Mouse (Mus musculus): Measurements from ENCODE around the gene Tbc1d23.
A peak's percentile ranks its signal among the peaks of the same experiment; 100 is the strongest.
"Not testable (repeated sequence)": the region's sequence is repeated elsewhere in the genome, so short reads cannot be mapped to it uniquely, and the experiment has no call there.

Tbc1d23 gene

DNA sequence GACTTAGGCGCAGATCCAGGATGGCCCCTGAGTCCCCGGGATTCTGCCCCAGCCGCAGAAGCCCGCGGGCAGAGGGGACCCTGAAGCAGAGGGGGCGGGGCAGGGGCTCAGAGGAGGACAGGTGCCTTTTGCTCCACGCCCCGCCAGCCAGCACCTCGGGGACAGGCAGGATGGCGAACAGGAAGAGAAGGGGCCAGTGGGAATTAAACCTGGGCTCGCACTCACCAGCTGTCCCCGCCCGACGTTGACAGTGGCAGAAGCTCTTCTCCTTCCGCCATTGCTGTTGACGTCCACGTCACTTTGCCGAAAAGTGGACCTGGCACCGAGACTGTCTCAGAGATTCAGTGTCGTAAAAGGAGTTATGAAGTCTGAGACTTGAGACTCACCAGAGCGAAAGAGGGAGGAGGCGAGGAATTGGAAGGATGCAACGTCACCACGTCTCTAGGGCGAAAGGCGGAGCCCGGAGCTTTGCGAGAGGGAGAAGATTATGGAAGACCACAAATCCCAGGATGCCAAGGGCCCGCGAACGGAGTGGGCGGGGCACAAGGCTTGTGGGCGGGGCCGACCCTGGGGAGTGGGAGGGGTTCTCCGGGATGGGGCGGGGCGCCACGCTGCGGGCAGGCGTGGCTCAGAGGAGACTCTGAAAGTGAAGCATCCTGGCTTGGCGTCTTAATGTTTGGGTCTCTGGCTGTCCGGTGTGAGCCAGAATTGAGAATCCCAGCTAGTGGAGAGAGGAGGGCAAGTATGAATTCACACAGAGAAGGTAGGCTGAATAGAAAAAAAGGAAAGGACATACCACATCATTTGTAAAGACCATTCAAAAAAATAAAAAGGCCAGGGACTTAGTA is at the start of gene Tbc1d23:
Gene Tbc1d23, minus strand, starts transcription at position 416 of the 848 bp plus-strand sequence.
- peak; percentile 97 for DNase-seq (ENCODE audit: low read depth)

DNA sequence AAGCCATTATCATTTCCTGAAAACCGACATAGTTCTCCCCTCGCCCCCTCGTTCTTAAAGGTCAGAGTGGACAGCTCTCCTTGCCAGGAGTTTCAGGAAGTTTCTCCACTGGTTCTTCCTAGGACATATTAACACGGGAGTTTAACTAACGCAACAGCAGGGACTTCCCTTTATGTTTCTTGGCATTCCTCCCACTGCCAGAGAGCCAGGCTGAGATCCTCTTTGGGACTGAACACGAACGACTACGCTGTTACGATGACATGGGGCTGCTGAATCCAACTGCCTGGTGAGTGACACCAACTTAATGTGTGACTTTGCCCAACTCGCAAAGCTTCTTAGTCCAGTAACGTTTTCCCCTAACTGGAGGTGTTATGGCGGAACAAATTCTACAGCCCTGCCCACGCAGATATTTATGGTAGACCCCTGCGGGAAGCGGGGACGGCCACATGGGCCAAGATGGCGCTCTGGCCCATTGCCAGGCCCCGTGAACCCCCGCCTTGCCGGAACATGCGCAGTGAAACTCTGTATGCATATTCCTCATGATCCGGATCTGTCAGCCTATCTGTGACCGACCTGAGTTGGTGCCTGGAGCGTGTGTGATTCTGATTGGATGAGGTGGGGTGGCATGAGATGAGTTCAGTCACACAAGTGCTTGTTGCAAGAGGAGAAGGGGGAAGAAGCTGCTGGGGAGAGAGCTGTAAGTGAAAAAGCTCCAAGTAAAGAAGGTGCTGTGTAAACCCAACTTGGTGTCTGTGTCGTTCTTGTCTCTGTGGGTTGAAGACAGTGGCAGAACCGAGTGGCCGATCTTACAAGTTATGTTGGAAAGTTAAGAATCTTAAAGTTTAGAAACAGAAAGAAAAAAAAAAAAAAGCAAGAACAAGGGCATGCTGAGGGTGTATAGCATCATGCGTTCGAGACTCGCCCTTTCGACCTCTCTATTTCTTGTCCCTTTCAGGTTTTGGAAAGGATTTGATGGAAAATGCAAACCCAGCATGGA is 49.2 kb upstream of the Tbc1d23 start:
- DNase-seq (ENCODE audit: low read depth): no peak

DNA sequence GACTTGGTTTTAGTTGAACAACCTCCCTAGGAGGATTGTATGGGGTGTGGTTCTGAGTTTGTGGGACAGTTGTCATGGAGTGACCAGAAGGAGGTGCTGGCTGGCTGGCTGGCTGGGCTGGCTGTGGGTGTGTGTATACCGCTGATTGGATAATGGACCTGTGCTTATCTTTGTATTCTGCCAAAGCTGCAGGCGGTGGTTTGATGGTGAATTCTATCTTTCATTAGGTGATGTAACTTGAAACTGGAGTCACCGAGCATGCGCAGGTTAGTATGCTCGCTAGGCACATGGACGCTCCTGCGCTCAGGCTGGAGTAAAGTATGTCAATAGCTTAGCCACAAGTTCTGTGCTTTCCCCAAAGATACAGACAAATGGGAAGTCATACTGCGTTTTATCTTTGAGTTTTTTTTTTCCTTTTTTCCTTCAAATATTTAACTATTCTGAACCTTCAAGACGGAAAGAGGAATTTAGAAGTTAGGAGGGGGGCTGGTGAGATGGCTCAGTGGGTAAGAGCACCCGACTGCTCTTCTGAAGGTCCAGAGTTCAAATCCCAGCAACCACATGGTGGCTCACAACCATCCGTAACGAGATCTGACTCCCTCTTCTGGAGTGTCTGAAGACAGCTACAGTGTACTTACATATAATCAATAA is 47.8 kb upstream of the Tbc1d23 start:
- DNase-seq (ENCODE audit: low read depth): no peak

DNA sequence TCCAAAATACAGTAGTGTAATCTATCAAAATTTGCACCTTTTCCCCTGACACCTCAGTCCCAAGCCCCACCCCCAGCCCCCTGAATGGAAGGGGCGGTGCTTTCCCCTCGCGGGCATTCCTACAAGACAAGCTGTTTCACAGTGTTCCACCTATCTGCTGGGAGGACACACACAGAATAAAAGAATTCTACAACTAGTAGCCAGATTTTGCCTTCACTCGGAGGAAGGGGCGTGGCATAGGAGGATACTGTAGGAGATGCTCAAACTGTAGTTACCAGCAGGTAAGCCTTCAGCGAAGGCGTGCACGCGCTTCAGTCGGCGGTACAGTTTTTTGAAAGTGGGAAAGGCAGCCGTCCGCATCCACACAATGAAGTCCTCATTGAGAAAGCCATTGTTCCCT is 38.4 kb upstream of the Tbc1d23 start:
- no peak for DNase-seq (ENCODE audit: low read depth)

DNA sequence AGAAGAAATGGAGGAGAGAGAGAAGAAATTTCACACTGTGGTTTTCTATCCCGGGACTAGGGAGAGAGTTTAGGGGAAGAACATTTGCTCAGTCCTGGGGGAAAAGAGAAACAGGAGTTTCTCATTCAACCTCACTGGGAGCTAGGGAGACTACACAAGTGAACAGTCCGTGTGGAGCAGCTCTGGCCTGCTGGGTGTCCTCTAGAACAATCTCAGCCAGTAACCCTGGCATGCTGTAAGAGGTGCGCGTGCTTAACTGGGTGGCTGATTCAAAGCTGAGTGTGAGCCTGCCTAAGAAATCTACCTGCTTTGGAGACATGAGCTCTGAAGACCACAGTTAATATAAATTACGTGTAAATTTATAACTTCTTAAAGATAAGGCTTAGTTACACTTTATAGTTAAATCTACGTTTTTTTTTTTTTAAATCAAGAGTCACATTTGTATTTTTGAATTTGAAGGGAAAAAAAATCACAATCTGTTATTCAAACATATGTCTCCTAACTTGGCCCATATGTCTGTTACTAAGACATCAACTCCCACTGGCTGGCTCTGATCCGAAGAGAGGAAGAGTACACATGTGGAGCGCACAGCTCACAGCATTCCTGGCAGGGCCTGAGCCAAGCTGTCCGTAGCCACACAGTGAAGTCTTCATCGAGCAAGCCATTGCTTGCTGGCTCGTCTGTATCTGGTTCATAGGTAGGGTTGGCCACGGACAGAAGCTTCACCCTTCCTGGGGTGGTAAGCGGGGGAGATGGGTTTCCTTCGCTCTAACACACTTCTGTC is 36.9 kb upstream of the Tbc1d23 start:
- no peak for DNase-seq (ENCODE audit: low read depth)

DNA sequence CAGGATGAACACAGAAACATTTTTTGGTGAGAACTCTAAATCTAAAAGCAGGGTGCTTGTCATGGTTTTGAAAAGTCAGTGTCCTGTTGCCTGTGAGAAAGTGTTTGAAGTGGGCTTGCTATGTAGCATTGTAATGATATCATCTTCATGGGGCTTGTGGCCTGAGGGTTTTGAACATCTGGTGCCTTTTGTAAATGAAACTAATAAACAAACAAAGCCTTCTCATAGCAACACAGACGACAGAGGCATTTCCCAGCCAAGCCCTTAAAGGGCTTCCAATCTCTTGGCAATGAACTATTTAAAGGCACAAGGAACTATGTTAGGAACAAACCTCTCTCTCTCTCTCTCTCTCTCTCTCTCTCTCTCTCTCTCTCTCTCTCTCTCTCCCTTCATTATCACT is 35.8 kb upstream of the Tbc1d23 start:
- DNase-seq (ENCODE audit: low read depth): no peak

DNA sequence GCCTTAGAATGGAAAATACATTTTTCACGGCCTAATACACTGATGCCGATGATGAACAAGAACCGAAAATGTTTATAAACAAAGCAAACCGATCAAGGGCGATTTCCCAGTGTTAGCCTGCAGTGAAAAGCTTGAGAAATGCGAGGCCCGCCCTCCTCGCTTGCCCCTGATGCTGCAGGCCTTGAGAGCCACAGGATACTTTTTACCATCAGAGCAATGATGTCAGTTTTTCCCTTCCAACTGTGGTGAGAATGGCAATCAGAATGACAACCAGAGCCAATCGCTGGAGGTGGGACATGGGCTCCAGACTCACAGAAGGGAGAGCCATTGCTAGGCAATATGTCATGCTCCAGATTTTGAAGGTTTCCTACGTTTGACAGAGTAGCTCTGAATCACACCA is 28.8 kb upstream of the Tbc1d23 start:
- no peak for DNase-seq (ENCODE audit: low read depth)

DNA sequence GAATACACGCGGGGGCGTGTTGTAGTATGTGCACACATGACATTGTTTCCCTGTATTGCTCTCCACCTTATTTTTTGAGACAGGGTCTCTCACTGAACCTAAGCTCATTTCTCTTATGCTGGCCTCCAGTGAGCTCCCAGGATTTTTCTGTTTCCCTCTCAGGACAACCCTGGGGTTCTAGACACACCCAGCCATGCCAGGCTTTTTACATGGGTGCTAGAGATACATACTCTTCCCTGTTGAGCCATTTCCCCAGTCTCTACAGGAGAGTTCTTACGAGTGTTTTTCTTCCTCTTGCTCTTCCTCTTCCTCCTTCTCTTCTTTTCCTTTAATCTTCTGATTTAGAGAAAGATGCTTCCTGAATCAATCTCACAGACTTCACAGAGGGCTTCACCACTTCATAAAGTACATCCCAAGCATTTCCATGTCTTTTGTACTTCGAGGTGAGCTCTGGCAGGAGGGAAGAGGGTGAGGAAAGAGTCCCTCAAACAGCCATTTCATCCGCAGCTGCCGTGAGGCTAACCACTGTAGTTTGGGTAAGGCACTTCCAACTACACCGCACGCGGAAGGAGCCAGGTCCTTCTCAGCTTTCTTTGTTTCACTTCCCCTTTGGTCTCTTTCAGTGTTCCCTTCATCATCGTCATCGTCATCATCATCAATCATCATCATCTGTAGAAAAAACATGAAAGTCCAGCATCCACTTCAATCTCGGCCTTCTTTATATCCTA is 28.2 kb upstream of the Tbc1d23 start:
- DNase-seq (ENCODE audit: low read depth): no peak

DNA sequence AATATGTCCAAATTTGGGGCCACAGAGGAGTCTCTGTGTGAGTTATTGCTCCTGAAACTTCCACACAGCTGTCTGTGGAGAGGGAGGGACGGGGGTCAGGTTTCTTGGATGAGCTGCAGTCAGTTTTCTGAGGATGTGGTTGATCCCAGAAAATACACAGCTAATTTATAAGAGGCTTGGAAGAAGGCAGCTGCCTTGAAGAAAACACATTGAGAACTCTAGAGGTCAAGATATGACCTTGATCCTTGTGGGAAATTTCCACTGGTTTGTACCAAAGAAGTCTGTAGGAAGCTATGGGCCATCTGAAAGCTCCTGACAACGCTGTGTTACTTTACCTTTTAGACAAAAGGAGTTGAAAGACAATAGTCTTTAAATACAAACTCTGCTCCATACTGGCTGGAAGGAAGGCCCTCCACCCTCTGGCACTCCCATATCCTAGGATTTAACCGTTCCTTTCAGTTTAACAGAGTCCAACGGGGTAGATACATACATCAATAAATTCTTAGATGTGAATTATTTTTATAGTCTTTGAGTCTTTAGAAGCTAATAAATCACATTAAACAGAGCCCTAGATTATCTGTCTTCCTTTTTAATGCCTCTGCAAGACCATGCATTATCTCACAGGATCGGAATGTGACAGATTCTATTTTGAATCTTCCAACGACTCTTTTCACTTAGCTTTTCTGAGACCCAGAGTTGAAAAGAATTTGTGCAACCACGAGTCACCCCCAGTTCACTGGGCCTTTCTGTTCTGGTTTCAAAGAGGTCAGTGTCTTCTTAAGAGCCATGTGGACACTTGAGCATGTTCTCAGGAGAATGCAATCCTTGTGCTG is 20.5 kb upstream of the Tbc1d23 start:
- DNase-seq (ENCODE audit: low read depth): no peak

DNA sequence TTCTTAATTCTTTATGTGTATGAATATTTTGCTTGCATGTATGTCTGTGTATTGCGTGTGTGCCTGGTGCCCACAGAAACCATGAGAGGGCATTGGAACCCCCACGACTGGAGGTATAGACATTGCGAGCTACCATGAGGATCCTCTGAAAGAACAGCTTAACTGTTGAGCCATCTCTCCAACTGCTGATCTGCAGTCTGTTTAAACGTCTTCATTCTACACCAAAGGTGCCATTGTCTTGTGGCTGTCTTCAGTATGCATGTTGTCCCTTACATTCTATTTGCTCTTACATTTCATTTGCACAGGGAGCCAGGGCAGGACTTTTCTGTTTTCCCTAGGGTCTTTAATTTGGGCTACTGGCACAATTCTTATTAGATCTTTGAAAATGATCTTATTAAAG is 19.7 kb upstream of the Tbc1d23 start:
- DNase-seq (ENCODE audit: low read depth): no peak

DNA sequence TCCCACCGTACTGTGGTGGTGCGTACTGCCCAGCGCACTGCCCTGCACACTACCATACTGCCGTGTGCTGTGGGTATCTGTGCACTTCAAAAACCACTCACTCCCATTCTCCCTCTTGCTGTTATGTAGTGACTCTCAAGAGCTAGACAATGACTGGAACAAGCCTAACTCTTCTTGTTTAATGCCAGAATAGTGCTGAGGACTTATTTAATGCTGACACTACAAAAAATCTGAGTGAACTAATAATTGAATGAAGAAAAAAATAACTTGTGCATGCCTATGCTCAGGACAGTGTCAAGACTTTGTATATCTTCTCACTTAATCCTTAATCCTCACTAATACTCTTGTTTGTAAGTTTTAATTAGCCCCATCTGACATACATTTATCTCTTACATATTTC is 16.2 kb upstream of the Tbc1d23 start:
- DNase-seq (ENCODE audit: low read depth): no peak

DNA sequence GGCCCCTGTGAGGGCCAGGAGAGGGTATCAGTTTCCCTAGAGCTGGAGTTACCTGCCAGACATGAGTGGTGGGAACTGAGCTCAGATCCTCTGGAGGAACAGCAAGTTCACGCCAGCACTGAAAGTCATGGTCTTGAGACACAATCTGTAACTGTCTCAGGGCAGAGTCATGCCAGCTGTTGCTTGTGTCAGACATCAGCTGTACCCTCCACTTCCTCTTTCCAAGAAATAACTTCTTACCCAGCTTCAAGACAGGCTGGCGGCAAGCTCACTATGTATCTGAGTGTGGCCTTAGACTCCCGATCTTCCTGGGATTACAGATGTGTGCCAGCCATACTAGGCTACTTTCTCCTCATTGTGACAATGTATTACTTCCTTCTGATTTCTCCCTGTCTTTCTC is 15.3 kb upstream of the Tbc1d23 start:
- DNase-seq (ENCODE audit: low read depth): no peak

DNA sequence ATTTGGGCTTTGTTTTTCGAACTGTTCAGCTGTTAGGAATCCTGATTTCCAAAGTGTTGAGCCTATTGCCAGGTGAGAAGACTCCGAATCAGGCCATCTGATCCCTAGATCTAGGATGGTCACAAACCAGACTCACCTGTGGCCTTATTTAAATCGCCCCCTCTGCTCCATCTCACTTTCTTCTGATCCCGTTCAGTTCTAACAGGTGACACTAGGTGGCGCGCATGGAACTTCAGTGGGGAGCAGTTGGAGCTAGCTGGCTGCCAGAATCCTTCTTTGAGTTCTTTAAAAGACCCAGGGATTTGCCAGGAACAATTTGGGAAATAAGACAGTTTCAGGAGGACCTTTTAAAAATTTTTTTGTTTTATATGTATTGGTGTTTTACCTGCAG is 12.5 kb upstream of the Tbc1d23 start:
- peak; percentile 66 for DNase-seq (ENCODE audit: low read depth)

DNA sequence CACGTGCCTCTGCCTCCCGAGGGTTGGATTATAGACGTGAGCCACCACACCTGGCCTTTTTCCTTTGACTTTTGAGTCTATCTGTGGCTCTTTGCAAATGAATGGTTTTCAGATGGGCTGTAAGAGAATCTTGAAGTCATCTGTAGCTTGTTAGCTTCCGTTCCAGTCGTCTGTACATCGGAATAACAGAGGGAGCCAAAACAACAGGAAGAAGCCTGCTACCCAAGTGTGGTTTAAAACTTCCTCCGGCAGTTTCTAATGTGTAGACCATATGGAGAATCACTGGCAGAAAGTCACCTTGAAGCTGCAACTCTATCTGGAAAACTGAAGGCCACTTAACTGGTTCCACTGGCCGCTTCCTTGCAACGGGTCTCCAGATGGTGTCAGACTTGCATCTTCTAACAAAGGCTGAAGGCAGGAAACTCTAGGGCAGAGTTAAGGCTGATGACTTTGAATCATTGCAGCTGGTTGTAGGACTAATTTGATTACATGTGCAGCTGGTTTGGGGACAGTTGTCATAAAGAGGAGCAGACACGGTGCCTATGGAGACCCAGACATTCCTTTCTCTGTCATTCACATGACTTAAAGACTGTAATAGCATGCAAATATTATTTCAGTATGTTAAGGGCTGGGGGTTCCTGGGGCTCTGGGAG is 12.0 kb upstream of the Tbc1d23 start:
- DNase-seq (ENCODE audit: low read depth): no peak

DNA sequence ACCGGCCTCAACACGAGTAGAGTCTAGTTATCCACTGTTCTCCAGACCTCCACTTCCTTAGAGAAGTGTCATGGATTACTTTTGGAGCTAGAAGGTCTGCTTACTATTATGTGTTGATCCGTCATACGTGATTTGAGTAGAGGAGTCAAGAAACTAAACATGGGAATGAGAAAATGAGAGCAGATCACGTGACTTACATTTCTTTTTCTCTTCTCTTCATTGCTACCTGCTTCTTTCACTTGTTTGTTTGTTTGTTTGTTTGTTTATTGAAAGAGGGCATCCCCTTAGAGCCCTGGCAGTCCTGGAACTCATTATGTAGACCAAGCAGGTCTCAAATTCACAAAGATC is 11.5 kb upstream of the Tbc1d23 start:
- no peak for DNase-seq (ENCODE audit: low read depth)

DNA sequence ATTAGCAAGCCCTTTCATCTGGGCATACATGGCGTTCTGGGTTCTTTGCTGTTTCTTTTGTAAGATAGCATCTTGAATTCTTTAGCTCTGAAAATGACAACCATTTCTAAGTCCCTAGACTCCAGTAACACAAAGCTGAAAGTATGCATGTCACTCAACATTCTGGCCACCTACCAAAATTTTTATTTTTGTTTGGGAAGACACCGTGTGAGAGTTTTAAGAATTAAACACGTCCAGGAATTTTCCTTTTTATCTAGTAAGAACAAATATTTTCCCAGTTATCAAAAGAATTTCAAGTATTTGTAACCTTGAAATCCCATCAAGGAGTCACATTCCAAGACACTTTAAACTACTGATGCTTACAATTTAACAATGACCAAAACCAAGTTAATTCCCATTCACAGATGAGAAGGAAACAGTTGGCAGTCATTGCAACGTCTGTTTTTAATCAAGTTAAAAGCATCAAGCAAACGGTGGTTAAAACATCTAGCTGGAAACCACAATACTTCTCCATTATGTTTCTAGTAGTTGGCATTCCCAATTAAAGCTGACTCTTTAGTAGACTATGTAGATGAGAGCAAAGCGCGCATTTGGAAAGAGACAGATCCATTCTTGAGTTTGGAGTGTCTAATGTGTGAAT is 4.7 kb upstream of the Tbc1d23 start:
- DNase-seq (ENCODE audit: low read depth): no peak

DNA sequence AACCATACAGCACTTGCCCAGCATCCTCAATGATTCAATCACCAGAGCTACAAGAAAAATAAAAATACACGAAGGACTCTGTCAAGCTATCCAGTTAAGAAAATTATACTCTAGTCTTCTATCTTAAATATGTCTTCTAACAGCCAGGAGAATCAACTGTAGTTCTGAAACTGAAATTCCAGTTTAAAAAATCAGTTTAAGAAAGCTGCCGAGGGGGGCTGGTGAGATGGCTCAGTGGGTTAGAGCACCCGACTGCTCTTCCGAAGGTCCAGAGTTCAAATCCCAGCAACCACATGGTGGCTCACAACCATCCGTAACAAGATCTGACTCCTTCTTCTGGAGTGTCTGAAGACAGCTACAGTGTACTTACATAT is 620 bp upstream of the Tbc1d23 start:
- DNase-seq (ENCODE audit: low read depth): not testable (repeated sequence)

DNA sequence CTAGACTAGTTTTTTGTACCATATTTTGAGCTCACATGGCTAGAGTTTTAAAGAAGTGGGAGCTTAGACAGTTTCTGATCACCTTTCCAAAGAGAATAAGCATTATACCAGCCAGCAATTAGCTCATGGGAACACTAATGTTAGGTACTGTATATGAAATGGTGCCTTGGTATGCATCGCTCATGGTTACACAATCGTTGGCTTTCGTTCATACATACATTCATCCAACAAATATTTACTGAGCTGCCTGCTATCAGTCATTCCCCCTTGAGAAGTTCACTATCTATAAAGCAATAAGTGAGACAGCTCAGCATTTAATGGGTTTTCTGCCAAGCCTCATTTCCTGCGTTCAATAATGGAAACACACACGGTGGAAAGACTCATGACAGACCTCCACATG is 4.9 kb downstream of the Tbc1d23 start:
- no peak for DNase-seq (ENCODE audit: low read depth)

DNA sequence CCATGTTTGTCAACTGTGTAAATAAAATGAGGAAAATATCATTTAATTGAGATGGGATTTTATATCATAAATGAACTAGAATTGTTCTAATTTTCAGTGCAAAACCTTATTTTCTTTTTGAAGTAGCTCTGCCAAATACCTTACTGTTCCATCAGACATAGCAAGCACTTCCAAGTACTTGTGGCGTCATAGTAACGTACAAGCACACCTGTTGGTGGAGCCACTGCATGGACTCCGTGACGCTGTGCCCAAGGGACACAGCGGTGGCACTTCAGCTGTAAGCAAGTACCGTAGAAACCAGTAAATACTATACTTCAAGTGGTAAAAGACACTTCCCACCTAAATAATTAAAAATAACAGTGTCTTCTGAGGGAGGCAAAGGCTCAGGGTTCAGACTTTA is 10.9 kb downstream of the Tbc1d23 start:
- no peak for DNase-seq (ENCODE audit: low read depth)
